Mouse (Mus musculus) ZHBTc4 (cell line): ENCODE results near the gene Cmc2.

Experiments used
- DNase-seq: peaks from one replicate; pipeline ENCODE4 v3.0.0-alpha.2; 2011; ENCODE audit warnings: low read depth, low spot score

The Cmc2 gene

DNA sequence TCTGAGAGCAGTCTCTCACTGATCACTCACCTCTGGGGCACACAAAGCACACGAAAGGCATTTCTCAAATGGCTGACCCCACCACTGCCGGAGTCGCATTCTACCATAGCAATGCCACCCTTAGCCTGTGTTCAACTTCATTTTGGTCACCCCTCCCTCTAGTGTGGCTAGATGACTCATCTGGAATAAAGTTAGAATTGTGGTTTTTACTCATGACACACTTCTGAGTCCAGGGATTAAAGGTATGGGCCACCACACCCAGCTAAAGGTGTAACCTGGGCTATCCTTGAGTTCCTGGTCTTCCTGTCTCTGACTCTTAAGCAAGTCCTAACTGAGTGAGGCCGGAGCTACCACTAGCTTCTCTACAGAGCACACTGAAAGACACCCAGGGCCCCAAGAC, 15.4 kb downstream of the Cmc2 start:
- DNase-seq = no peak

DNA sequence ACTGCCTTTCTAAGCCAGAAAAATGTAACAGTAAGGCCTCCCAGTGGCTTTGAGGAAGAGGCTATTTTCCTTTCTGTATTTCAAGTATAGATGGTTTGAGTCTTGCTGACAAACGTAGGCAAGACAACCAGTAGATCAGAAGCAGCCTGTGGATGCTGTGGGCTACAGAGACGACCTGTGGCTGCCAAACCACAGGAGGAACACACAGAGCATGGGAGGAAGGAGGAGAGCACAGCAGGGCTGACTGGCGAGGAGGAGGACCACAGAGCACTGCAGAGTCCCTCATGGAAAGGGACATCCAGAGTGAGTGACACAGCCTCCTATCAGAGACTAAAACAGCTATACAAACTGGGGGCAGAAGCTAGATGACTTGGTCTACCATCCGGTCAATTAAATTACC, 16.0 kb downstream of the Cmc2 start:
- DNase-seq = no peak

DNA sequence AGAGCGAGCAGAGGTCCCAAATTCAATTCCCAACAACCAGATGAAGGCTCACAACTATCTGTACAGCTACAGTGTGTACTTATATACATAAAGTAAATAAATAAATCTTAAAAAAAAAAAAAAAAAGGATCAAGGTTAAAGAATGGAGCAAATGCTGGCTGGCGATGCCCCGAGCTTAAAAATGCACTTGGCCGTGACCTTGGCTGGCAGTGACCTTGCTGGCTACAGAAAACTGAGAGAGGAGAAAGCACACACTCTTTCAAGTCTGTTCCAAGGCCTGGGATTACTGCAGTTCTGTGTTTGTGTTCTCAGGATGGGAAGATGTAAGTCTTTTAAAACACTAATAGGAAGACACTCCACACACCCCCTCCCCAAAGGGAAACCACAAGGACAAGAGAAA, 16.5 kb downstream of the Cmc2 start:
- DNase-seq = no peak

DNA sequence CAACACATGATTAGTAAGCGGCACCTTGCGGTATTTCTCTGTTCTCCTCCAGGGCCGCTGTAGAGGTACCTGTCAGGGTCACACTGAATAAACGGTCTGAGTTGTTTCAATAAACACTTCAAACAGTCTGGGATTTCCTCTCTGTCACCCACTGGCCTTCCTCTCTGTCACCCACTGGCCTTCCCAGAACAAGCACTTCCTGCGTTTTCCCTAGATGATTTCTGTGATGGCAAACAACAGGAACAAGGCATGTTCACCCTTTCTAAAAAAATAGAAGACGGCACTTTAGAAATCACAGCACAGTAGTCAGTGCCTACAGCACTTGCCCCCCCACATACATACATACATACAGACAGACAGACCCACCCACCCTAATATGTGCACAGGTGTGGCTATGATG, 25.7 kb downstream of the Cmc2 start:
- DNase-seq = no peak

DNA sequence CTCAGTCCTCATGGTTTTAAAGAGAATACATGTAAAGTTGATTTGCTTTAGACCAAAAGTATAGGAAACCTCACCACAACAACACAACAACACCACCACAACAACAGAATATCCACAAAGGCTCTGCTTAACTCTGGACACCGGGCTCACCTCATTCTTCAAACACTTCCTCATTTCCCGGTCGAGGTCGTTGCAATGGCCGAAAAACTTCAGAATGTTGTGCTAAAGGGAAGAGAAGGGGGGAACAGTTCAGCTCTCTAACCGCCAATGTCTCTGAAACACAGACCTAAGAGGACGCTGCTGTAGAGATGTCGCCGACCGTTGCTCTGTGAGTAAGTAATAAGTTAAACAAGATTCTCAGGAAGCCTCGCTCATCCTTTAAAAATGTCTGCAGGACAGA, 27.3 kb downstream of the Cmc2 start:
- no peak for DNase-seq

DNA sequence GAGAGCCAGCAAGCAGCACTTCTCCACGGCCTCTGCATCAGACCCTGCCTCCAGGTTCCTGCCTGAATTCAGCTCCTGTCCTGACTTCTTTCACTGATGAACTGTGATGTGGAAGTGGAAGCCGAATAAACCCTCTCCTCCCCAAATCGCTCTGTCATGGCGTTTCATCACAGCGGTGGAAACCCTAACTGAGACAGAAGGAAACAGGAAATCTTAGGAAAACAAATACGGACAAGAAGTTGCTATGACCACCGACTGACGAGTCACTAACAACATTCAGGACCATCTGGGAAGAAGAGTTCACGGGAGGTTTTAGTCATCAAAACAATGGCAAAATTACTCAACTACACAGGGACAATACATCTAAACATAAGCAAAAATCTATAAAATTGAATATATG, 28.6 kb downstream of the Cmc2 start:
- DNase-seq = no peak

DNA sequence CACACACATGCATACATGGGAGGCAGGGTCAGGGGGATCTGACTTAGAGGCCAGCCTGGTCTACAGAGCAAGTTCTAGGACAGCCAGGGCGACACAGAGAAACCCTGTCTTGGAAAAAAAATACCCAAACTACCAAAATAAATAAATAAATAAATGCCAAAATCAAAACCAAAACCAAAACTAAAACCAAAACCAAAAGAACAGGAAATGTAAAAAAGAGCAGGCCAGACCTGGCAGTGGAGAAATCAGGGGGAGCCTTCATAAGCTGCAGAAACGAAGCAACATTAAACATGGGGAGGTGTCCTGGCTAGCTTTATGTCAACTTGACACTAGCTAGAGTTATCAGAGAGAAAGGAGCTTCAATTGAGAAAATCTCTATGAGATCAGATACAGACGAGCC, 29.1 kb downstream of the Cmc2 start:
- no peak for DNase-seq

DNA sequence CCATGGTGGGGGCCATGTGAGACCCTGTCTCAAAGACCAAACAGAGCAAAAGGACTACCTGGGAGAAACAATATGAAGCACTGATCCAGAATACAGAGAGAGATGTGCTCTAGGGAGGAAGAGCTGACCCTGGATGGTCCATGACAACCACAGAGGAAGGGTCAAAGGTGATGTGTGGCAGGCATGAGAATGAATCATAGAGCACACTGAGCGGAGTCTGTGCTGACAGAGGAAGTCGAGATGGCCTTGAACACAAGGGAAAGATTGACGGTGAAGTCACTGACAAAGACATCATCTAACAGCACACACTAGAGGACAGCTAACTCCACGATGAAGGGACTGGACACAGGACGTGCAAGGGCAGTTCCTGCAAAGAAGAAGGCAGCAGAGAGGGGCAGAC, 29.8 kb downstream of the Cmc2 start:
- DNase-seq = no peak

DNA sequence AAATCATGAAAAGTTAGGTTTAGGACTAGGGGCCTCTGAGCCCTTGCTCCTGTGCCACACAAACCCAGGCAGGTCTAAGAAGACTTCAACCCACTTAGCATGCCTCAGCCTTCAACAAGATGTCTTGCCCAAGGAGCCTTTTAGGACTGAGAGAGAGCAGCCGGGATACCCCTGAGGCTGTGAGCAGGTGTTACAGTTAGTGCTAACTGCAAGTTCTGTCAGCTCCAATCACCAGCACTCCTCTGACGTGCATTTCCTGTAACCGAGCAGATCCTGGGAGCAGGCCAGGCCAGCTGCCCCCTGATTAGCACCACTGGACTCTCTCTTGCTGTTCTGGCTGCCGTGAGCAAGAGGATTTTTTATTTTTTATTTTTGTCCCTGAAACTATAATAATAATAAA, 33.4 kb downstream of the Cmc2 start:
- no peak for DNase-seq

DNA sequence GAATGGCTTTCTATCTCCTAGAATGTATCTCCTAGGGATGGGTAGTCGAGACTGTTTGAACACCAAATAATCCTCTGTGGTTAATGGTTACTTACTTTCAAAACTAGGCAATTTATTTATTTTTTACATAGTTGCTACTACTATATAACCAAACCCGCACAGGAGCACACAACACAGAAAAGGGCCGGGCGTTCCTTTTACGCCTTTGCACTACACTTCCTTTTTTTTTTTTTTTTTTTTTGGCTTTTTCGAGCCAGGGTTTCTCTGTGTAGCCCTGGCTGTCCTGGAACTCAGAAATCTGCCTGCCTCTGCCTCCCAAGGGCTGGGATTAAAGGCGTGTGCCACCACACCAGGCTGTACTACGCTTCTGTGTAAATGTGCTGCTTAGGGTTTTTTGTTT, 39.9 kb downstream of the Cmc2 start:
- no peak for DNase-seq

DNA sequence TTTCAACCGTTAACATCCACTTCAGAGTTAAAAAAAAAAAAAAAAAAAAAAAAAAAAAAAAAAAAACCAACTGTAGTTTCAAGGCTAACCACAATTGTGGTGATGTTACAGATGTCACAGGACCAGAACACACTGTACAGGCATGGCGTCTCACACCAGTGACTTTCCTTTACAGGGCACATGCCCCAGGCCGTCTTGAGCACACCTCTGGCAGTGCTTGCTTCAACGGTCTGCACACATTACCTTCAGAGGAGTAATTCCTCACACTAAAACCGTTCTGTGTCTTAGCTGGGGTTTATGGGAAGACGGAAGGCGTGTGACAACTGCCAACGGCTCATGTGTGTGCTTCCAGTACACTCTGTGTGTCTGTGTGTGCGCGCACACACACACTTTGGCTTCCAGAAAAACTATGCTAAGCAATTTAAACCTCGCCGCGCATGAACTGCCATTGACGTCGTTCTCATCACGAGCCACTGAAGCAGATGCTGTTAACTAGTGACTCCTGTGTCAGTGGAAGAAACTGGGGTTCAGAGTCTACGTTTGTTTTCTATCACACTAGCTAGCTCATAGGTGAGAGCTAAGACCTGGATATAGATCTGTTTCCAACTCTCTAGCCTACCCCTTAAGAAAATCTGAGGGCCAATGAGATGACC, 45.3 kb downstream of the Cmc2 start:
- DNase-seq = no peak

DNA sequence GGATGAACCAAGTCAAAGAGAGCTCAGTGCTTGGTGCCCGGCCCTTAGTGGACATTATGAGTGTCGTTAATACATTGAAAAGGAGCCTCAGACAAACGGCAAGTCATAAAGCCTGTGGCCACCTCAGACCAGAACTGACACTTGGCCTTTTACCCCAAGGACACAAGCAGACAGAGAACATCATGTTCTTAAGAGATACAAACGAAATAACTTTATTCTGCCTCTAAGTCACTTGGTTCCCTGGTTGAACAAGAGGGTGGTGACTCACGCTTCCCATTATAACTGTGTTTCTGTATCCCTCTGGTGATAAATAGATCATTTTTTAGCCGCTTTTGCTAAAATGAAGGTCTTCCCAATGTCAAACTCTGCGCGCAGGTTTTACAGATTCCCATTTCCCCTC, 47.3 kb downstream of the Cmc2 start:
- no peak for DNase-seq

DNA sequence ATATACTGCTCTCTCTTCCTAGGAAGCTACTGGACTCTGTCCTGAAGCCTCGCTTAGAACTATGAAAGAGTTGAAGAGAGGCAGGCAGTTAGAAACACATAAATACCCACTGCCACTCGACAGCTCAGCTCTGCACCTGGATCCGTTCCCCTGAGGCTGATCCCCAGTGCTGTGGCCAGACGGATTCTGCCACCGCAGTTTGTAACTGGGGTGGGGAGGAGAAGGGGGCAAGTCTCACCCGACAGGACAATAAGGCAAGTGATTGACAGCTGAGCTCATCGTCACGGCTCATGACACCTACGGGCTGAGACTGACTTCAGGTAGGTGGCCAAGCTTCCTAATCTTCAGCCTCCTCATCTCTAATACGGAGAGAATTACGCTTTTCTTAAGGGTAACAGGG, 47.7 kb downstream of the Cmc2 start:
- no peak for DNase-seq

DNA sequence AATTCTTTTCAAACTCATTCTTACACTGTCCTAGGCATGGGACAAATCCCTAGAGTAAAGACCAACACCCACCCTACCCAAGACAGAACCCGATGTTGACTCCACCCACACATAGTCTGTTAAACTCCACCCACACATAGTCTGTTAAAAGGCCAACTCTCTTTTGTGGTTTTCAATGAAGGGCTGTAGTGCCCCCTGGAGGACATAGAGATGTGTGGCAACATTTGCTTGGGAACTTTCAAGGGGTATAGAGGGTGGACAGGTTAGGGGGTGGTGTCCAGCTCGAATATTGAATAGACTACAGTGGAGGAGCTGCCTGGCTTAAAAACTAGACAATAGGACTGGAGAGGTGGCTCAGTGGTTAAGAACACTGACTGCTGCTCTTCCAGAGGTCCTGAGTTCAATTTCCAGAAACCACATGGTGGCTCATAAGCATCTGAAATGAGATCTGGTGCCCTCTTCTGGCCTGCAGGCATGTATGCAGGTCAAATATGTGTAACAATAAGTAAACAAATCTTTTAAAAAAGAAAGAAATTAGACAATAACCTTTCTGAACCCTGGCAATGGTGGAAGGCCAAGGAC, 48.4 kb downstream of the Cmc2 start:
- DNase-seq = peak; percentile 91

DNA sequence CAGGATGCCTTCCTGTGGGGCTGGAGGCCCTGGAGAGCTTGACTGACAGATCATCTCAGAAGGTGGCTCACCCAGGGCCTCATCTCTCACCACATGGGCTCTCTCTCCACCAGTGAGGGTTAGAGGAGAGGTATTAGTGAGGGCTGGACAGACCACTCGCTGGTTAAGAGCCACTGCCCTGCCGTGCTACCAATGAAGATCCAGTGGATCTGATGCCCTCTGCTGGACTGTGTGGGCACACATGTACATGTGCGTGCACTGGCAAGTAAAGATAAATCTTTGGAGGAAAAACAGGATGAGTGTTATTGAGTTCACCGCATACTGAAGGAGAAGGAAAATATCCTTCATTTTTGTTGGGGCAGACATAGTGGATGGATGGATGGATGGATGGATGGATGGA, 52.6 kb downstream of the Cmc2 start:
- no peak for DNase-seq

DNA sequence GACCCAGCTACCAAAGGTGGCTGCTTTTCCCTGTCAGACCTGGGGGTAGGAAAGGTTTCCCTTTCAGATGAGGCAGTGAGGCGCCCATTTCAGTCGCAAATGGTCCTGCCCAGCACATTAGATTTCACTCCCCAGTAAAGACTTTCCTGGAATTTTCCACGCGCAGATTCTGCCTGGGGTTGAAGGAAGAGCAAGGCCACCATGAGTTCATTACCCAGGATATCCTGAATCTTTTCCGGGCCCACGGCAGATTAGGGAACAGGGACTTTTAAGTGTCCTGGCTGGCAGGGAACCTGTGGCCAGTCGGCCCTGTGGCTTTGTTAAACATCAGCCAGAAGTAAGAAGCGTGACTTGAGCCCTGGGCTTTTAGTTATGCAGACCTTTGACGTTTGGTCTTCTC, 53.9 kb downstream of the Cmc2 start:
- DNase-seq = no peak

DNA sequence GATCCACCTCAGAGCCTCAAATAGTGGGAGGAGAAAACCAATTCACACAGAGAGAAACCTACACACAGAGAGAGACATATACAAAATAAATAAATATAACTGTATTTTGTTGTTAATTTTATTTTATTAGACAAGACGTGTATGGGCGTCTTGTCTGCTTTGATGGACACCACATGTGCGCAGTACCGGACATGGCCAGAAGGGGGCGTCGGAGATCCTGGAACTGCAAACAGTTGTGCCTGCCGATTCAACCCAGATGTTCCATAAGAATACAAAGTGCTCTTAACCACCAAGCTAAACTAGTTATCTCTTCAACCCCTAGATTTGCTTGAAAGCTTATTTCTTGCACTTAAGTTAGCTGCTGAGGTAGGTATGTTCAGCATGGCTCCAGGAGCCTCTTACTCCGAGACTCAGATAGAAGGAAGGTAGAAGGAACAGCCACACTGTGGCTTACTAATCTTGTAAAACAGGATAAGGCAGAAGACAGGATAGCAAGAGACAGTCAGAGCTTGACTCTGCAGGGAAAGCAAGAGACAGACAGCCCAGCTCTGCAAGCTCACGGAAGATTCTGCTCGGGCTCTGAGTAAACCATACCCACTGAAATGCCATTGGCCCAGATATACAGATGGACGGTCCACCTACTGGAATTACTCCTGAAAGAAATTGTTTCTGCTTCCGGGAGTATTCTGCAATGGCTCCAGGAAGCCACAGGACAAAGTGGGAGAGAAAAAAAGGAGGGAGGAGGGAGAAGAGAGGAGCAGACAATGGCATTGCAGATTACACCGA, 54.9 kb downstream of the Cmc2 start:
- DNase-seq = peak; percentile 79

DNA sequence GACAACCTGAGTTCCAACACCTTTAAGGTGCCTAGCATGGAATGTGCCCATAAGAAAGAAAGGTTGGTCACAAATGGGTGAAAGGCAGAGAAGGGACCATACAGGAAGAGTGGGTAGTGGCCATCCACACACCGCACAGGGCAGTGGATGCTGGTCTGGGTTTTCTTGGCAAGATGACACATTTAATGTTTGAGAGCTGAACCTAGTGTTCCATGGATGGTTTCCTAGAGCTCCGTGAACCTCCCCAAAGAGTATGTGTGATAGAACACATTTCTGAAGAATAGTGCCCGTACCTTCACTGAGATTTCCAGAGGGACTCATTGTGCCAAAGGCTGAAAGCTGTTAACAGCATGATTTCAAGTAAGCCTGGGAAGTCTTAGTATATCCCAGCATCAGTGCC, 56.7 kb downstream of the Cmc2 start:
- DNase-seq = no peak

DNA sequence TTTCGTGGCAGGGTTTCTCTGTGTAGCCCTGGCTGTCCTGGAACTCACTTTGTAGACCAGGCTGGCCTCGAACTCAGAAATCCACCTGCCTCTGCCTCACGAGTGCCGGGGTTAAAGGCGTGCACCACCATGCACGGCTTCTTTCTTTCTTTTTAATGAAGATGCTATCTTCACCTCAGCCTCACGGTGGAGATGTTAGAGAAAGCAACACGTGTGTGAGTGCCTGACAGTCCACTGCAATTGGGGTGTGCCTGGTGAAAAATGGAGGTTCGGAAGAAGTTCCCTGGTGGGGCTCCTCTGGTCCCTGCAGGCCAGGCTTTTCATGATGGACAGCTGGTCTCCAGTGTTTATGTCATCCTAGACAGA, 57.2 kb downstream of the Cmc2 start:
- DNase-seq = peak; percentile 26

DNA sequence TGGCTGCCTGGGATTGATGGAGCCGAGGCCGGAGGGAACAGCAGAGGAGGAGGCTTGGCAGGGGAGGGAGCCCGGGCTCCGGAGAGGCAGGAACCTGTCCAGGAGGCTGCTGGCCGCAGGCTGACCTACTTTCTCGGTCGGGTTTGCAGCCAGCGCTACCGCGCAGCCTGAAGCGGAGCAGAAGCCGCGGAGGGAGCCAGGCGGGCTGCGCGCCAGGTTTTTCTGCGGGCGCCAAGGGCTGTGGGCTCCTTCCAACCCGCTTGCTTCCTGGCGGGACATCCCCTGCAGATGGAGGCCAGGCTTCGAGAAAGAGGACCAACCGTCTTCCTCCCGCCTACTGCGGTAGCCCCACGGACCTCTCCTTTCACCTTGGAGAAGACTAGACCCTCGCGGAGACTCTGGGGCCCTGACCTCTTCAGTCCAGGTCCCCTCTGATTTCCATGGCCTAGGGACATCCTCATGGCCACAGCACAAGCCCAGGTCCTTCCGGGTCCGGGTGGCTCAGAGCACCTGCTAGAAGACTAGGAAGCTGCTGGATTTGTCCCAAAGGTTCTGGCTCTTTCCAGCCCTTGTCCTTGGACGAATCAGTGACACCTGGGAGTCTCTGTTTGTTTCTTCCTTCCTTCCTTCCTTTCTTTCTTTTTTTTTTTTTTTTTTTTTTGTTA, 57.8 kb downstream of the Cmc2 start:
- peak; percentile 48 for DNase-seq

DNA sequence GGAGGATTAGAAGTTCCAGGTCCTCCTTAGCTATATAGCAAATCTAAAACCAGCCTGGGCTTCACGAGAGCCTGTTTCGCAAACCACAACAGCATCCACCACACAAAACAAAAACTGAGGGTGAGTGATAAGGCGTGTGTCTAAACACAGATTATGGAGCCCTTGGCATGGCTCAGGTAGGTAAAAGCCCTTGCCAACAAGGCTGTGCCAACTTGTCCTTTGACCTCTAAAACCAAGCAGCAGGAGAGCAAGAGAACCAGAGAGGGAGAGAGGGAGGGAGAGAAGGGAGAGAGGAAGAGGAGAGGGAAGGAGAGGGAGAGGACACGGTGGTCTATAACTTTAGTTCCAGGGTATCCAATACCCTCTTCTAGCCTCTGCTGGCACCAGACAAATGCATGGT, 59.1 kb downstream of the Cmc2 start:
- DNase-seq = no peak

DNA sequence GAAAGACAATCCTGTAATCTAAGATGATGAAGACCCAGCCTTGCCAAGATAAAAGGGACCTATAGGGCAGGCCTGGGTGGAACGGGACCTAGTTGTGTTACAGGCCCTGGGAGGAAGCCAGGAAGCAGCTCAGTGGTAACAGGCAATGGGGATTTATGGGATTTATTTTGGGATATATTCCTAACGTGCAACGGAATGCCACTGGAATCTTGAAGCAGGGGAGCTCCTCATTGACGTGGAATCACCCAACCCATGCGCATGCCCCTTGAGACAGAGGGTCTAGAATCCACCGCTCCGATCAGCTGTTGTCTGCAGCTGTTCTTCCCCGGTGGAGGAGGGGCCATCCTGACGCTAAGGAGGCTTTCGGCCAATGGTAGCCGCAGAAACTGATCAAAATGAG, 69.2 kb downstream of the Cmc2 start:
- DNase-seq = no peak

DNA sequence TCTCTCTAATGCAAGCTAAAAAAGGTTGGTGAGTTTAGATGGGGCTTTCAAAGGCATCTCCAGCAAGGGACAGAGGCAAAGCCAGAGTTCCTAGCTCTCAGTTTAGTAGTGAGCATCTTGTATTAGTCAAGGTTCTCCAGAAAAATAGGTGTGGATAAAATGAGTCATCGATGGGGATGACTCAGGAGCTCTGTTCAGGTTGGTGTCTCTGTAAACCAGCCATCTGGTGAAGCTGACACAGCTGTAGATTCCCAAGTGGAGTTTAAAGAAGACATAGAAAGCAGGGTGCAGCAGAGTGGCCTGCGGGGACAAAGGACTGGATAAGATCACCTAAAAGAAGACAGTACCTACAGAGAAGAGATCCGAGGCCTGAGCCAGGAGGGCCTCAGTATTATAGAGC, 73.2 kb downstream of the Cmc2 start:
- no peak for DNase-seq
